Mouse (Mus musculus) hindbrain, embryonic 14.5 days (tissue): ENCODE results near the gene Ncor2. TPM values are rescaled to one million over a fixed set of nuclear protein-coding genes. Genes with fewer than 3 reads are reported as not detected.
A peak's percentile ranks its signal among the peaks of the same experiment; 100 is the strongest.

ENCODE experiments used
- ATAC-seq: fragments of 200-750 bp; cut with Nextera tagmentation; 2 replicates; pipeline ENCODE4 v1.8.0; 2017; ENCODE audit warnings: moderate number of reproducible peaks, mild to moderate bottlenecking, moderate TSS enrichment, moderate library complexity; ENCODE audit not compliant: low FRiP score
- DNase-seq: peaks from one replicate; pipeline ENCODE4 v3.0.0-alpha.2; 2015; ENCODE audit warnings: low spot score
- H3K27ac ChIP-seq: fragments of 300-500 bp; sonication (generic); 2 replicates; pipeline ENCODE4 v1.5.1; 2014; ENCODE audit warnings: mild to moderate bottlenecking, moderate library complexity
- H3K27me3 ChIP-seq: fragments of 300-500 bp; sonication (generic); 2 replicates; pipeline ENCODE4 v1.6.1; 2014; ENCODE audit warnings: mild to moderate bottlenecking, low read length, mixed read lengths; ENCODE audit not compliant: control insufficient read depth, insufficient read depth
- H3K36me3 ChIP-seq: fragments of 300-500 bp; sonication (generic); replicated peaks from 2 replicates; pipeline ENCODE4 v1.6.1; 2014; ENCODE audit not compliant: control insufficient read depth, insufficient read depth
- H3K4me1 ChIP-seq: fragments of 300-500 bp; sonication (generic); replicated peaks from 2 replicates; pipeline ENCODE4 v1.6.1; 2014; ENCODE audit warnings: antibody characterized with exemption, low read length, mixed read lengths; ENCODE audit not compliant: control insufficient read depth, insufficient read depth
- H3K4me2 ChIP-seq: fragments of 300-500 bp; sonication (generic); replicated peaks from 2 replicates; pipeline ENCODE4 v1.6.1; 2014; ENCODE audit warnings: mild to moderate bottlenecking, moderate library complexity
- H3K4me3 ChIP-seq: fragments of 300-500 bp; sonication (generic); replicated peaks from 2 replicates; pipeline ENCODE4 v1.5.1; 2014; ENCODE audit warnings: mild to moderate bottlenecking, low read length
- H3K9ac ChIP-seq: fragments of 300-500 bp; sonication (generic); 2 replicates; pipeline ENCODE4 v1.6.1; 2014
- H3K9me3 ChIP-seq: fragments of 300-500 bp; sonication (generic); 2 replicates; pipeline ENCODE4 v1.6.1; 2016; ENCODE audit warnings: low read length; ENCODE audit not compliant: control insufficient read depth
- WGBS: fragments of 180-500 bp; shearing (Covaris S2); extraction: QIAGEN DNeasy Blood & Tissue Kit; methylation state at CpG from one replicate; pipeline ENCODE4 v1.1.7; 2014; 5-methylcytosine and 5-hydroxymethylcytosine counted together
- polyA plus RNA-seq: library from polyadenylated mRNA; unstranded; fragments of >200 nt; fragmentation: Nextera tagmentation; extraction: Ambion mirVana; gene quantifications from 2 replicates; pipeline ENCODE4 v1.2.1, GENCODE M21; 2014

Ncor2 gene
- polyA plus RNA-seq, 1 experiment from 2014 or later = 27.4 TPM

DNA sequence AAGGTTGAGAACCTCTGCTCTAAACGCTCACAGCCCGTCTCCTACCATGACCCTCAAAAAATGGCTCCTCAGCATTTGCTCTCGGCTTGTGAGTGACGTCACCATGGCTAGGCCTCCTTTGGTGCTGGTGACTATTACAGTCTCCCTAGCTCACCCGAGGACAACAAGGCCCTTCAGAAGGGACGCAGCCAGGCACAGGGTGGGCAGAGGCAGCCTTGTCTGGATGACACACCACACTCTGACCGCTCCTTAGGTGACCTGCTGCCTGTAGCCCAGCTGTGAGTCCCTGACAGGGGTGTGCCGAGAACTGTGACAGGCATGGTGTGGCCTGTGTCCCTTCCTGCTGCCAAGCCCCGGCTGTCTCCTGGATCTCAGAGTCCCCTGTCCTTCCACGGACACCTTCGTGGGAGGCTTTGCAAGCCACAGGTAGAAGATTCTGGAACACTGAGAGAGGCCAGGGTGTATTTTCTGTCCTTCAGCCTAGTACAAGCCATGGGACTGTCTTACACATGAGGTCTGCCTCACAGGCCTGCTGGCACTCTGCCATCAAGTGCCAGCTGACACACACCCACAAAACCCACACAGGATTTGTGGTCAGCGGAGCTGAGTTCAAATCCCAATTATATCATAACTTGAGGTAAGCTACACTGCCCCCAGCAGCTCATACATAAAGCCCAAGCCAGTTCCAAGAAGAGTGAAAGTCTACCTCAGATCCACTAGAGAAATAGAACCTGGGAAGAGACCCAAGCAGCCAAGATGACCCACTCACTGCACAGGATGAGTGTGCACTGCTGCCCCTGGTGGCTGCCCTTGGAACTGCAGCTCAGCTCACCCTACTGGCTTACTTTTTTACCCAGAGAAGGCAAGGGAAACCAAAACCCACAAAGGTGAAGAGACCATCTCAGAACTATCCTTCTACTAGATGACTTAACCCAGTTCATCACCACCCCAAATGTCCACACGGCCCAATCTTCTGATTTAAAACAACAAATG lies 112.2 kb downstream of the Ncor2 start:
- Histone ChIP-seq H3K4me1 (peaks cover 44% of the 10 kb centered on the region), H3K9ac (no peak overlapping the region), H3K4me3 (no peak overlapping the region), H3K4me2 (no peak overlapping the region), H3K27ac (no peak overlapping the region), H3K27me3 (no peaks in the 10 kb centered on the region), H3K9me3 (no peaks in the 10 kb centered on the region), H3K36me3 (peaks cover 28% of the 10 kb centered on the region; the same call in 1 of the 2 replicates)
- WGBS = 91% methylated on average over 13 of the region's 13 CpGs
- no peak for ATAC-seq
- peak; percentile 78 for DNase-seq

GRCm38 (mm10) chr5:125063015-125063414 lies 116.0 kb downstream of the Ncor2 start:
- Histone ChIP-seq H3K4me1 (peaks cover 35% of the 10 kb centered on the region), H3K27ac (peak overlapping the region; percentile 81), H3K27me3 (no peaks in the 10 kb centered on the region), H3K9me3 (no peaks in the 10 kb centered on the region), H3K36me3 (peaks cover 28% of the 10 kb centered on the region; the same call in 1 of the 2 replicates), H3K4me3 (no peak overlapping the region), H3K9ac (peak overlapping the region; percentile 48), H3K4me2 (peak overlapping the region; percentile 19)
- ATAC-seq (0 out of 2 replicates have a peak, but pooled peaks have one; percentile 27), DNase-seq (no peak)
- WGBS = 31% methylated on average over 17 of the region's 17 CpGs

GRCm38 (mm10) chr5:125058267-125058668 lies 120.8 kb downstream of the Ncor2 start:
- H3K27me3 ChIP-seq = no peaks in the 10 kb centered on the region
- H3K9ac ChIP-seq = peak overlapping the region; percentile 56
- 1% methylated on average over 20 of the region's 29 CpGs for WGBS
- DNase-seq (peak; percentile 41), ATAC-seq (peak; percentile 56)
- H3K9me3 ChIP-seq = no peaks in the 10 kb centered on the region
- H3K4me3 ChIP-seq = peak overlapping the region; percentile 27
- peaks cover 46% of the 10 kb centered on the region for H3K4me1 ChIP-seq
- peak overlapping the region; percentile 63 for H3K4me2 ChIP-seq
- H3K27ac ChIP-seq = peak overlapping the region; percentile 72
- H3K36me3 ChIP-seq = peaks cover 13% of the 10 kb centered on the region

GRCm38 (mm10) chr5:125057555-125058266 lies 121.3 kb downstream of the Ncor2 start:
- Histone ChIP-seq H3K9me3 (no peaks in the 10 kb centered on the region), H3K27ac (peak overlapping the region; percentile 72), H3K4me1 (peaks cover 40% of the 10 kb centered on the region), H3K4me3 (peak overlapping the region; percentile 27), H3K36me3 (peaks cover 13% of the 10 kb centered on the region), H3K27me3 (no peaks in the 10 kb centered on the region), H3K9ac (peak overlapping the region; percentile 56), H3K4me2 (peak overlapping the region; percentile 63)
- WGBS = 7% methylated on average over 29 of the region's 29 CpGs
- peak; percentile 4; the same call in 1 of the 2 replicates for ATAC-seq
- no peak for DNase-seq

GRCm38 (mm10) chr5:125056696-125057554 lies 122.1 kb downstream of the Ncor2 start:
- no peak overlapping the region for H3K4me3 ChIP-seq
- WGBS = 4% methylated on average over 19 of the region's 19 CpGs

DNA sequence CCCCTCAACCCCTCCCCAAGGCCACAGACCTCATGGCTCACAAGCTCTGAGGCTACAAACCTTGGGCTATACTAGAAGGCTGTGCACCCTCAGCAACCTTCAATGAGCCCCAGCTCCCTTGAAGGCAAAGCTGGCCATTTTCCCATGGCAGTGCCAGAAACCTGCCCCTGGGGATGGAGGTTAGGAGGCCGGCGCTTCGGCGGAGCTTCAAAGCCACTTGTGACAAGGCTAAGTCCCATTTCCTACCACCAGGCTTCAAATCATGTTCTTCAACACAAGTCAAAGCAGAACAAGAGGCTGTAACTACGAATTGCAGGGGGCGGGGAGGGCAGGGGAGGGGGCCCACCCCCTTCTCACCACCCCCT lies 122.7 kb downstream of the Ncor2 start:
- no peak for DNase-seq
- WGBS = 12% methylated on average over 6 of the region's 6 CpGs
- Histone ChIP-seq H3K4me2 (no peak overlapping the region), H3K9me3 (no peaks in the 10 kb centered on the region), H3K27me3 (no peaks in the 10 kb centered on the region), H3K27ac (no peak overlapping the region), H3K4me1 (peaks cover 37% of the 10 kb centered on the region), H3K36me3 (peaks cover 19% of the 10 kb centered on the region), H3K4me3 (no peak overlapping the region), H3K9ac (no peak overlapping the region)
- ATAC-seq = no peak

More at GRCm38 (mm10) chr5:125056696-125057554, 122.1 kb downstream of the Ncor2 start:
- H3K9ac ChIP-seq = no peak overlapping the region
- ATAC-seq (peak; percentile 14; the same call in 1 of the 2 replicates), DNase-seq (no peak)
- peaks cover 19% of the 10 kb centered on the region for H3K36me3 ChIP-seq
- no peaks in the 10 kb centered on the region for H3K9me3 ChIP-seq
- H3K27ac ChIP-seq = peak overlapping the region; percentile 72; the same call in 1 of the 2 replicates
- no peaks in the 10 kb centered on the region for H3K27me3 ChIP-seq
- peaks cover 37% of the 10 kb centered on the region for H3K4me1 ChIP-seq
- peak overlapping the region; percentile 63 for H3K4me2 ChIP-seq

GRCm38 (mm10) chr5:125055901-125056300 lies 123.1 kb downstream of the Ncor2 start:
- no peak overlapping the region for H3K9ac ChIP-seq
- no peaks in the 10 kb centered on the region for H3K27me3 ChIP-seq
- DNase-seq = no peak
- H3K9me3 ChIP-seq = no peaks in the 10 kb centered on the region
- H3K27ac ChIP-seq = no peak overlapping the region
- WGBS = 52% methylated on average over 8 of the region's 8 CpGs
- H3K4me3 ChIP-seq = no peak overlapping the region
- peaks cover 24% of the 10 kb centered on the region for H3K36me3 ChIP-seq
- no peak for ATAC-seq
- peaks cover 37% of the 10 kb centered on the region for H3K4me1 ChIP-seq
- H3K4me2 ChIP-seq = no peak overlapping the region

GRCm38 (mm10) chr5:125053661-125054060 lies 125.4 kb downstream of the Ncor2 start:
- 84% methylated on average over 7 of the region's 7 CpGs for WGBS
- H3K27ac ChIP-seq = no peak overlapping the region
- no peak overlapping the region for H3K4me2 ChIP-seq
- no peak for ATAC-seq
- H3K4me3 ChIP-seq = no peak overlapping the region
- peaks cover 26% of the 10 kb centered on the region for H3K4me1 ChIP-seq
- no peak overlapping the region for H3K9ac ChIP-seq
- no peaks in the 10 kb centered on the region for H3K27me3 ChIP-seq
- no peak for DNase-seq
- no peaks in the 10 kb centered on the region for H3K9me3 ChIP-seq
- peaks cover 46% of the 10 kb centered on the region for H3K36me3 ChIP-seq
